Mouse (Mus musculus): ENCODE measurements around the gene Pgam1.
A peak's percentile ranks its signal among the peaks of the same experiment; 100 is the strongest.
"Not testable (repeated sequence)": the region's sequence is repeated elsewhere in the genome, so short reads cannot be mapped to it uniquely, and the experiment has no call there.

Pgam1 gene

GRCm38 (mm10) chr19:41910396-41910795 lies 1.3 kb upstream of the Pgam1 start:
- DNase-seq (ENCODE audit: low spot score in 2 of 2), result no peak

DNA sequence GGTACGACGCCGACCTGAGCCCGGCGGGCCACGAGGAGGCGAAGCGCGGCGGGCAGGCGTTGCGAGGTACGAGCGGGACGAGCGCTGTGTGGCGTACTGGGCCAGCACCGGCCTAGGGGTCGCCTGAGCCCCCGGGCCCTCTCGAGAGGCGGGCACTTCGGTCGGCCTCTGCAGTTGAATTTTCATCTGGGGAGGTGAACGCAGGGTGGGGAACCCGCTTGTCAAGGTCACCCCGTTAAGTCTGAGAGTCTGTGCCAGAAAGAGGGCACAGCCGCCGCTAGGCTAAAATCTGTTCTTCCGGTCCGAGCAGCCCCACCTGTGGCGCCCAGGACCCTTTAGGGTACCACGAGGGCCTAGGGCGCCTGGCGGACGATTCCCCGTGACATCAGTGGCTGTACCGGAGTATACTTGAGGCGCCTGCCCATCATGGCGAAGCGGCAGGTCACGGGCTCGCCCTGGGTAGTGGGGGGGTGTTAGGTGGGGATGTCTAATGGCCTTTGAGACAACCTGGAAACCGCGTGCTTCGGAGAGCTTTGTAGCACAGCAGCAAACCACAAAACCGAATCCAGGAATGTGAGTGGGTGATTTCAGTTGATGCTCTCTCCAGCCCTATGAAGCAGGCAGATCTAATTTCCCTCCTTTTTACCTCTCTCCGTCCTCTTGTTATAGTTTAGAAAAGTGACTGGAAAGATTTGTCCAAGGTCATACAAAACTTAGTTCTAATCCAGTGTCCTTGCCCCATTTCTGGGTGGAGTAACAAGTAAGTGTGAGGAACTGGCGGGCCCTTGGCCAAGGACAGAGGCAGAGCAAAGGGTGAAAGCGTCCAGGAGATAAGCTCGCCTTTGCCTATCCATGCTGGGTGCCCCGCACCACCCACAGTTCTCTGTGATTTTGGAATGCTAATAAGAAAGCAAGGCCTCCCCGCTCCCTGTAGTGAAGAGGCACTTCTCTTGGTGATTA lies 678 bp downstream of the Pgam1 start:
- peak; percentile 41 to 45 for DNase-seq (ENCODE audit: low spot score in 2 of 2)

GRCm38 (mm10) chr19:41913774-41914591 lies 2.3 kb downstream of the Pgam1 start:
- no peak for DNase-seq (ENCODE audit: low spot score in 2 of 2)

GRCm38 (mm10) chr19:41914592-41914882 lies 2.8 kb downstream of the Pgam1 start:
- DNase-seq (ENCODE audit: low spot score in 2 of 2), result not testable (repeated sequence)

DNA sequence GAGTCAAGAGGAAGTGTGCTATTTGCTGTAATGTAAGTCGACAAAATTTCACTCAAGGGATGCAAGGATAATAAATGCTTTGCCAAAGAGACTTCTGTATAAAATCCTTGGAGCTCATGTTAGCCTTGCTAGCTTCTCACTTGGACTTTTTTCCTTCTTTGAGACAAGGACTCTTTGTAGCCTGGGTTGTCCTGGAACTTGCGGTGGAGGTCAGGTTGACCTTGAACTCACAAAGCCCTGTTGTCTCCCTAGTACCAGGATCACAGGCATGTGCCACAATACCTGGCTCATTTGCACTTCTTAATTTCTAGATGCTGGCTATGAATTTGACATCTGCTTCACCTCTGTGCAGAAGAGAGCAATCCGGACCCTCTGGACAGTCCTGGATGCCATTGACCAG lies 3.6 kb downstream of the Pgam1 start:
- no peak for DNase-seq (ENCODE audit: low spot score in 2 of 2)

DNA sequence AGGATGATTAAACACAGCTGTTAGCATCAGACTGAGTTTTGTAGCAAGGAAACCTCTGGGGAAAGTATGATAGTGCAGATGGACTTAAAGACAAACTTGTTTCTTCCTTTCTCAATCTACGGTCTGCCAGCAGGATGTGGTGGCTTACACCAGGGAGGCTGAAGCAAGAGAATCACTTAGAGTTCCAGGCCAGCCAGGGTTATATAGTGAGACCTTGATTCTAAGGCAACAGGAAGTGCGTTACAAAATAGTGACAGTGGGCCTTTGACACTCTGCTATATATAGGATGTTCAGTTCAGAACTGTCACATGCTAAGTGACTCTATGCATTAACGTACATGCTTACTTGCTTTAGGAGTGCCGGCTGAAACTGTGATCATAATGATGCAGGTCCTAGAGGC lies 5.1 kb downstream of the Pgam1 start:
- peak in 1 of 2 experiments; percentile 31 for DNase-seq (ENCODE audit: low spot score in 2 of 2)

GRCm38 (mm10) chr19:41919471-41919870 lies 7.7 kb downstream of the Pgam1 start:
- no peak for DNase-seq (ENCODE audit: low spot score in 2 of 2)

- DNase-seq (ENCODE audit: low spot score in 2 of 2), result no peak
These were observed 8.8 kb downstream of the Pgam1 start for GRCm38 (mm10) chr19:41920412-41921067.

DNA sequence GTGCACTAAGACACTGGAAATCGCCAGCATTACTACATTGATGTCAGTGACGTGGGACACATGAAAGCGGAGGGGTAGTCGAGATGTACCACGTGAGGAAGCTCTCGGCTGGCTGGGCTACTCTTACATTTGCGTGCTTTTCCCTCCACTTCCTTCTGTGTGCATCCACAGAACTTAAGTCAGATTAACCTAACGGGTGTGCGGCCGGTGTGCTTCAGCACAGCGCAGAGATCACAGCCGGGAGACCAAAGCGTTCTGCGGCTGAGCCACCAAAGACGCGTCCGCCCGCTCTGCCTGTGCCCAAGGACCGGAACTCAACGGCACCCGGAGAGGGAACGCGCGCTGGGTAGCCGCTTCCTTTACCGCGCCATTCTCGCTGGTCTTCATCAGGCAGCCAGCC lies 21.0 kb downstream of the Pgam1 start:
- peak in 1 of 2 experiments; percentile 32 for DNase-seq (ENCODE audit: low spot score in 2 of 2)

GRCm38 (mm10) chr19:41933179-41934086 lies 21.7 kb downstream of the Pgam1 start, which contains the start of the genes Exosc1 and Zdhhc16:
Exosc1 (minus strand) TSS chr19:41933423.
Zdhhc16 (plus strand) TSS chr19:41933480.
- DNase-seq (ENCODE audit: low spot score in 2 of 2), result peak; percentile 98 to 99

DNA sequence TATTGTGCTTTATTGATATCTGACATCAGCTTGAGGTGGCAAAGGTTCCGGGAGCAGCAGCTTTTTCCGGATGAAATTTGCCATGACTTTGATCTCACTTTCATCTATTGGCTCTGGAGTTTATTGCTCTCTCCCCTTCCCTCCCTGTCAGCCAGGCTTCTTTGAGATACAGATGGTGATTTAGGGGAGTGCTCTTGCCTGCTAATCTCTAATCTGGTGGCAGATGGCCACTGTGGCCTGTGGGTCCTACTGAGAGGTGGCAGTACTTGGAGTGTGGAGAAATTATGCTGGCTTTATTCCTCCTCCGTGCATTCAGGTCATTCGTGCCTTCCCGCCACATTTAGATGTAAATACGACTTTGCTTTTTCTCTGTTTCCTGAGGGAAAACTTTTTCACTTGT lies 22.4 kb downstream of the Pgam1 start:
- DNase-seq (ENCODE audit: low spot score in 2 of 2), result no peak

- DNase-seq (ENCODE audit: low spot score in 2 of 2), result no peak
These were observed 24.2 kb downstream of the Pgam1 start for GRCm38 (mm10) chr19:41935921-41936320.

GRCm38 (mm10) chr19:41938539-41938938 lies 26.8 kb downstream of the Pgam1 start:
- no peak for DNase-seq (ENCODE audit: low spot score in 2 of 2)

DNA sequence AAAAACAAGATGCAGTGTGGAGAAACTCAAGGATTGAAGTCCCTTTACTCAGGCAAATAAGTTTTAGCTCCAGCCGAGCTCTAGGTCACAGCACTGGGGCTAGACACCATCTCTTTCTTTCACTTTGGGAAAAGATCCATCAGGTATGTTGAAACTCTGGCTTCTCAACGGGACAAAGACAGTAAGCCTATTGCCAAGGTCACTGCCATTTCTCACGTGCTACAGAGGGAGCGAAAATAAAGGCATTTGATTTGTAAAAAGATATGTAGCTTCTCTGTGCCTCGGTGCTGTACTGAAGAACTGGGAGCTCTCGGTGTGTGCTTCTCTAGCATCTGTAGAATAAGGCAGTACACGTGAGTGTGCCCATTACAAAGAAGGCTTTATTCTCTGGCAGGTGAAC lies 32.1 kb downstream of the Pgam1 start:
- DNase-seq (ENCODE audit: low spot score in 2 of 2), result no peak

DNA sequence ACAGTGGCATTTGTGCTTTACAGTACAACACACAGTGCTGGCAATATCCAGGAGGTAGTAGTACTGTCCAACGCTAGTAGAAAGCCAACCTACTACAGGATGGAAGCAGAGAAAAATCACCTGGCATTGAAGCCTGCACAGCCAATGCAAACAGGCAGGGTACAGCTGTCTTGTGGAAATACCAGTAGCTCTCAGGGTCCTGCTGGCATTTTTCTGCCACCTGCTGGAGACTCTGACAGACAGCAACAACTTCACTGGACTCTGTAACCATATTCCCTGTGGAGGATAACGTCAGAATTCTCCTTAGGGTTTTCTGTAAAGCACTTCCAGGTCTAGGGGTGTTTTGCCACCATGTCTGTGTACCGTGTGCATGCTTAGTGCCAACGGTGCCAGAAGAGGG lies 40.6 kb downstream of the Pgam1 start:
- DNase-seq (ENCODE audit: low spot score in 2 of 2), result no peak

- no peak for DNase-seq (ENCODE audit: low spot score in 2 of 2)
These were observed 41.9 kb downstream of the Pgam1 start for GRCm38 (mm10) chr19:41953574-41953973.
